In genomic region chr13:48594031-48594430, GRCm38 (mm10) we compare ENCODE assay signal across 11 mouse cellular contexts. TPM values are rescaled to one million over a fixed set of nuclear protein-coding genes. Genes with fewer than 3 reads are reported as not detected.
DNase-seq lines count a peak whose midpoint lies in the region; ATAC-seq and TF ChIP-seq lines count a peak whose summit lies in the region.
"Had no signal": no experiment of that assay in that cellular context is flagged by ENCODE, and none has a peak within 500 bp of the region (broad histone marks: within the 10 kb centered on the region; RNA-seq: fewer than 3 reads in every experiment).

No protein-coding gene starts in this region.

- H3K4me3 ChIP-seq in forebrain, embryonic 13.5 days = no peak overlapping the region
- no peak overlapping the region for H3K4me3 ChIP-seq in left cerebral cortex, adult 2 months
- no peak overlapping the region for H3K4me3 ChIP-seq in neural tube, embryonic 13.5 days
- H3K4me3 ChIP-seq: megakaryocyte, embryonic 14.5 days had no signal

- intact Hi-C loops in left cerebral cortex, postnatal 4 days (cut with DNase I) = no loop called here
- intact Hi-C loops in left cerebral cortex, adult 2 months (cut with DNase I) = loop anchor here (1.0 kb wide), 1 partner anchor 42 kb away; no protein-coding TSS in a partner anchor

- H3K27ac ChIP-seq in forebrain, embryonic 13.5 days = peak overlapping the region; percentile 80
- H3K27ac ChIP-seq in left cerebral cortex, adult 2 months = peak overlapping the region; percentile 81
- peak overlapping the region; percentile 77 for H3K27ac ChIP-seq in neural tube, embryonic 13.5 days (replicated peaks)

- no peaks in the 10 kb centered on the region for H3K27me3 ChIP-seq in forebrain, embryonic 13.5 days
- no peaks in the 10 kb centered on the region for H3K27me3 ChIP-seq in neural tube, embryonic 13.5 days

- H3K9ac ChIP-seq in forebrain, embryonic 13.5 days = no peak overlapping the region
- H3K9ac ChIP-seq in neural tube, embryonic 13.5 days = peak overlapping the region; percentile 1; the same call in 1 of the 2 replicates

- peaks cover 21% of the 10 kb centered on the region for H3K36me3 ChIP-seq in forebrain, embryonic 13.5 days (ENCODE audit: poor library complexity, severe bottlenecking)
- peaks cover 32% of the 10 kb centered on the region for H3K36me3 ChIP-seq in neural tube, embryonic 13.5 days

- 9% methylated on average over 10 of the region's 10 CpGs for WGBS in forebrain, embryonic 13.5 days
- 34% methylated on average over 10 of the region's 10 CpGs for WGBS in neural tube, embryonic 13.5 days

- H3K9me3 ChIP-seq in forebrain, embryonic 13.5 days (replicated peaks) = no peaks in the 10 kb centered on the region
- H3K9me3 ChIP-seq in neural tube, embryonic 13.5 days = no peaks in the 10 kb centered on the region
- H3K9me3 ChIP-seq: megakaryocyte, embryonic 14.5 days had no signal

- DNase-seq in left cerebral cortex, adult 11 months (ENCODE audit: low spot score) = peak; percentile 33
- DNase-seq in left cerebral cortex, postnatal 4 days = no peak
- peak; percentile 25 to 45 for DNase-seq in left cerebral cortex, adult 2 months (ENCODE audit: extremely low spot score in 1 of 2, low spot score in 2 of 2)
- DNase-seq in lung, adult 18-20 months = no peak
- no peak for DNase-seq in kidney, postnatal 14 days
- DNase-seq in lung, postnatal 10 days = no peak
- DNase-seq: kidney, adult 11 months had no signal

- no peak; the same call in 1 of the 2 replicates for TF ChIP-seq CTCF in left cerebral cortex, adult 2 months (IDR thresholded peaks at IDR 0.05)

- ATAC-seq in forebrain, embryonic 13.5 days = 0 out of 2 replicates have a peak, but pooled peaks have one; percentile 22
- peak; percentile 28; the same call in 1 of the 2 replicates for ATAC-seq in neural tube, embryonic 13.5 days (ENCODE audit: low read depth)

- peak overlapping the region; percentile 40 for H3K4me2 ChIP-seq in forebrain, embryonic 13.5 days
- peak overlapping the region; percentile 14 for H3K4me2 ChIP-seq in neural tube, embryonic 13.5 days
- H3K4me2 ChIP-seq: liver, embryonic 11.5 days had no signal

- peaks cover 26% of the 10 kb centered on the region for H3K4me1 ChIP-seq in forebrain, embryonic 13.5 days
- H3K4me1 ChIP-seq in neural tube, embryonic 13.5 days (replicated peaks) = peaks cover 31% of the 10 kb centered on the region
- H3K4me1 ChIP-seq: megakaryocyte, embryonic 14.5 days had no signal

RNA-seq across cellular contexts. Expression of gene Ptpdc1, which starts 31.4 kb away (rescaled TPM):
- total RNA-seq in left cerebral cortex, postnatal 4 days (2021) = 10 to 100 TPM; 21.9 to 23.2 TPM
- 13.0 and 13.4 TPM in 2 replicates for polyA plus RNA-seq in forebrain, embryonic 13.5 days (2015; fragmentation: Nextera tagmentation; extraction: Ambion mirVana)
- 10 to 100 TPM; 22.9 to 28.5 TPM for total RNA-seq in left cerebral cortex, adult 2 months (2021)
- 16.2 and 20.6 TPM in 2 replicates for polyA plus RNA-seq in neural tube, embryonic 13.5 days (2015; fragmentation: Nextera tagmentation; extraction: Ambion mirVana)

Comparison
In these comparisons a context has a peak if more than half of its experiments do, and no peak if none do; other contexts are left out.
1. DNase-seq: peak in left cerebral cortex, adult 11 months (single experiment) and left cerebral cortex, adult 2 months (2 of 2); none in left cerebral cortex, postnatal 4 days (single experiment), lung, adult 18-20 months (0 of 2), kidney, postnatal 14 days (single experiment) and lung, postnatal 10 days (single experiment).
2. Peak in every context shown above with its lines, with median percentiles within 50 percentile points of each other: H3K27ac ChIP-seq.